Mouse (Mus musculus) large intestine, adult 2 months (tissue): ENCODE measurements around the gene Eva1c. TPM values are rescaled to one million over a fixed set of nuclear protein-coding genes. Genes with fewer than 3 reads are reported as not detected.

Source experiments
- DNase-seq: peaks from one replicate; pipeline ENCODE4 v3.0.0-alpha.2; 2012; ENCODE audit warnings: low read depth, low spot score
- WGBS: fragments of 180-500 bp; shearing (Covaris S2); methylation state at CpG from one replicate; pipeline ENCODE4 v1.1.7; 2018; 5-methylcytosine and 5-hydroxymethylcytosine counted together
- polyA plus RNA-seq: library from polyadenylated mRNA; depleted of rRNA; stranded (reverse); fragments of >200 nt; gene quantifications from 2 replicates; pipeline ENCODE4 v1.2.3, GENCODE M21; 2012; rRNA removed

Eva1c gene
- polyA plus RNA-seq, 1 experiment, result 0.67 TPM

DNA sequence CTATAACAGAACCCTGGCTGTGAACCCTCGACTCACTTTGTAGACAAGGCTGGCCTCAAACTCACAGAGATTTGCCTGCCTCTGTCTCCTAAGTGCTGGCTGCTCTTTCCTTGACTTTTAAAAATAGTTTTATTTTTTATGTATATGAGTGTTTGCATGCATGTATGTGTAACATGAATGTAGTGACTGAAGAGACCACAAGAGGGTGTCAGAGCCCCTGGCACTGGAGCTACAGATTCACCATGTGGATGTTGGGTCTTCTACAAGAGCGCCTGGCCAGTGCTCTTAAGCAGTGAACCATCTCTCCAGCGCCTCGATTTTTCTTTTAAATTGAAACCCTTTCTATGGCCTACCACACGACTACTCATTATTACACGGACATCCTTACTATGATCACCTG, 127.3 kb downstream of the Eva1c start:
- 96% methylated on average over 6 of the region's 6 CpGs for WGBS

More for the DNA sequence above, 127.3 kb downstream of the Eva1c start:
- DNase-seq, result no peak

Other genes with a start within 250 kb of the Eva1c start
- 21.8 and 24.1 TPM in 2 replicates for gene Mis18a, start 99.3 kb upstream of the Eva1c start, polyA plus RNA-seq
- 7.9 and 11.4 TPM in 2 replicates for gene Mrap, start 88.5 kb upstream of the Eva1c start, polyA plus RNA-seq
- 2.7 and 3.6 TPM in 2 replicates for gene Urb1, start 16.3 kb upstream of the Eva1c start, polyA plus RNA-seq
- gene Cfap298, start 108.4 kb downstream of the Eva1c start, polyA plus RNA-seq, result 8.0 and 9.4 TPM in 2 replicates
- 15.6 and 28.6 TPM in 2 replicates for gene Synj1, start 184.6 kb downstream of the Eva1c start, polyA plus RNA-seq
- 10.1 and 20.8 TPM in 2 replicates for gene Paxbp1, start 217.8 kb downstream of the Eva1c start, polyA plus RNA-seq